Mouse (Mus musculus) Patski (cell line): ENCODE data around the gene Ugt1a6b. TPM values are rescaled to one million over a fixed set of nuclear protein-coding genes. Genes with fewer than 3 reads are reported as not detected.

Experiments used
- ATAC-seq: fragments of 100-300 bp; one replicate; pipeline ENCODE4 v1.8.0; 2021
- CTCF ChIA-PET: fragments of 350-600 bp; sonication (Branson Sonifier 250); formaldehyde crosslinking; loops from one replicate; lab custom pipeline; 2022; ENCODE audit warnings: inconsistent platforms; lab: Charles Lee
- POLR2A ChIA-PET: fragments of 350-600 bp; sonication (Branson Sonifier 250); formaldehyde crosslinking; loops from one replicate; lab custom pipeline; 2022; ENCODE audit warnings: antibody characterized with exemption, inconsistent platforms; lab: Charles Lee
- DNase-seq: peaks from one replicate; pipeline ENCODE4 v3.0.0-alpha.2; 2011; ENCODE audit warnings: low read depth, low spot score
- H3K27me3 ChIP-seq: fragments of 371-371 bp; one replicate; pipeline ENCODE4 v1.5.1; 2021
- CTCF ChIP-seq: fragments of 100-300 bp; IDR thresholded peaks from one replicate; pipeline ENCODE4 v1.5.1; 2021
- in situ Hi-C: fragments of 300-500 bp; cut with MboI; formaldehyde crosslinking; loops from 3 replicates; pipeline ENCODE4 v1.11.1; 2018; ENCODE audit warnings: low pct_unique_long_range_greater_than_20kb, mixed read lengths
- polyA plus RNA-seq: library from polyadenylated mRNA; unstranded; gene quantifications from one replicate; pipeline ENCODE4 v1.2.3, GENCODE M21; 2021

Ugt1a6b gene
- polyA plus RNA-seq, 1 experiment from 2014 or later: 4.2 TPM

- POLR2A ChIA-PET: interaction anchor here (1.0 kb wide), 1 partner anchor 21 kb away, joined by 3 read pairs; no protein-coding TSS in a partner anchor
- CTCF ChIA-PET: interaction anchor here (1.1 to 1.5 kb wide), 2 partner anchors 9 to 32 kb away, joined by 3 to 4 read pairs; no protein-coding TSS in a partner anchor
Measured at GRCm38 (mm10) chr1:88230981-88231802, 128.1 kb downstream of the Ugt1a6b start.

GRCm38 (mm10) chr1:88231803-88232499 is 128.9 kb downstream of the Ugt1a6b start:
- CTCF ChIA-PET: interaction anchor here (1.0 to 1.3 kb wide), 3 partner anchors 9 to 16 kb away, joined by 3 to 4 read pairs (median 3); no protein-coding TSS in a partner anchor
- in situ Hi-C loops: no loop called here
- POLR2A ChIA-PET: interaction anchor here (1.0 kb wide), 1 partner anchor 20 kb away, joined by 3 read pairs; no protein-coding TSS in a partner anchor
- ATAC-seq: no peak
- TF ChIP-seq CTCF: no peak
- DNase-seq: no peak
- no peaks in the 10 kb centered on the region for H3K27me3 ChIP-seq

More at GRCm38 (mm10) chr1:88230981-88231802, 128.1 kb downstream of the Ugt1a6b start:
- DNase-seq: no peak
- H3K27me3 ChIP-seq: no peaks in the 10 kb centered on the region
- in situ Hi-C loops: no loop called here
- ATAC-seq: no peak
- TF ChIP-seq CTCF: no peak

- POLR2A ChIA-PET: no interaction called here
- ATAC-seq: no peak
- no peak for TF ChIP-seq CTCF
- in situ Hi-C loops: no loop called here
- no peaks in the 10 kb centered on the region for H3K27me3 ChIP-seq
- no peak for DNase-seq
- CTCF ChIA-PET: interaction anchor here (1.0 to 1.3 kb wide), 2 partner anchors 14 to 15 kb away, joined by 3 to 4 read pairs; no protein-coding TSS in a partner anchor
Measured at GRCm38 (mm10) chr1:88232664-88233380, 129.8 kb downstream of the Ugt1a6b start.

GRCm38 (mm10) chr1:88233421-88234247 is 130.6 kb downstream of the Ugt1a6b start:
- ChIA-PET CTCF (interaction anchor here (1.3 to 1.4 kb wide), 2 partner anchors 10 to 20 kb away, joined by 3 read pairs; no protein-coding TSS in a partner anchor), POLR2A (interaction anchor here (0.6 kb wide), 1 partner anchor 67 kb away, joined by 3 read pairs; no protein-coding TSS in a partner anchor)
- no peaks in the 10 kb centered on the region for H3K27me3 ChIP-seq
- no peak for TF ChIP-seq CTCF
- no peak for ATAC-seq
- no peak for DNase-seq
- in situ Hi-C loops: no loop called here

- DNase-seq: no peak
- no peak for TF ChIP-seq CTCF
- CTCF ChIA-PET: interaction anchor here (1.3 to 1.4 kb wide), 2 partner anchors 11 to 21 kb away, joined by 3 read pairs; no protein-coding TSS in a partner anchor
- POLR2A ChIA-PET: interaction anchor here (0.6 kb wide), 1 partner anchor 68 kb away, joined by 3 read pairs; no protein-coding TSS in a partner anchor
- no peaks in the 10 kb centered on the region for H3K27me3 ChIP-seq
- no peak for ATAC-seq
- in situ Hi-C loops: no loop called here
Measured at GRCm38 (mm10) chr1:88234248-88234610, 131.2 kb downstream of the Ugt1a6b start.

GRCm38 (mm10) chr1:88234646-88235045 is 131.6 kb downstream of the Ugt1a6b start:
- no peak for TF ChIP-seq CTCF
- no peaks in the 10 kb centered on the region for H3K27me3 ChIP-seq
- POLR2A ChIA-PET: no interaction called here

GRCm38 (mm10) chr1:88235046-88235893 is 132.2 kb downstream of the Ugt1a6b start:
- ChIA-PET POLR2A (interaction anchor here (0.6 to 1.0 kb wide), 2 partner anchors 15 to 42 kb away, joined by 4 read pairs; partner anchors contain the start of gene Hjurp), CTCF (interaction anchor here (1.0 to 1.4 kb wide), 4 partner anchors 12 to 22 kb away, joined by 3 read pairs; no protein-coding TSS in a partner anchor)
- TF ChIP-seq CTCF: no peak
- DNase-seq (no peak), ATAC-seq (no peak)
- no peaks in the 10 kb centered on the region for H3K27me3 ChIP-seq
- in situ Hi-C loops: no loop called here

More at GRCm38 (mm10) chr1:88234646-88235045, 131.6 kb downstream of the Ugt1a6b start:
- DNase-seq (no peak), ATAC-seq (no peak)
- CTCF ChIA-PET: interaction anchor here (1.0 to 1.4 kb wide), 3 partner anchors 11 to 21 kb away, joined by 3 read pairs; no protein-coding TSS in a partner anchor
- in situ Hi-C loops: no loop called here

- ATAC-seq: no peak
- in situ Hi-C loops: no loop called here
Measured at GRCm38 (mm10) chr1:88235894-88236415, 132.9 kb downstream of the Ugt1a6b start.

More at GRCm38 (mm10) chr1:88235894-88236415, 132.9 kb downstream of the Ugt1a6b start:
- no peak for DNase-seq
- TF ChIP-seq CTCF: no peak
- CTCF ChIA-PET: interaction anchor here (0.9 to 1.4 kb wide), 5 partner anchors 13 to 21 kb away, joined by 3 to 5 read pairs (median 3); no protein-coding TSS in a partner anchor
- H3K27me3 ChIP-seq: no peaks in the 10 kb centered on the region
- POLR2A ChIA-PET: interaction anchor here (0.5 to 1.0 kb wide), 3 partner anchors 14 to 108 kb away, joined by 3 to 4 read pairs (median 4); partner anchors contain the start of gene Hjurp
